Mouse (Mus musculus): Measurements from ENCODE around the gene Ptpn9.

DNA sequence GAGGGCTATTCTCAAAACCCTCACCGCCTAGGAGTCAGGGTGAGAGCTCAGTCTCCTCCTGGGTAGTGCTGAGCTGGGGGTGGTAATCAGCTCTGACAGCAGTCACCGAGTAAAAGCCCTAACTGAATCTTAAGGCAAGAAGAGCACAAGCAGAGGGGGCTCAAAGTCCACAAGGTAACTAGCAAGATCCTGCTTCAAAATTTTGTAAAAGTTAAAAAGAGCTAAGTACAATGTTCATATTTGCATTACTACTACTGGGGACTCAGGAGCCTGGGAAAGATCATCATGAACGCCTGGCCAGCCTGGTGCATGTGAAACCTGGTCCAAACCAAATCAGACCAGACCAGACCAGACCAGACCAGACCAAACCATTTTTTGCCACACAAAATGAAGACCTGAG lies 73.5 kb downstream of the Ptpn9 start:
- TF ChIP-seq CTCF (IDR thresholded peaks at IDR 0.05) = no peak
- TF ChIP-seq EP300 (IDR thresholded peaks at IDR 0.05) = no peak
